In genomic region chr13:110018941-110019743, GRCm38 (mm10) we compare ENCODE assay signal across 7 mouse cellular contexts.
A peak's percentile ranks its signal among the peaks of the same experiment; 100 is the strongest.
DNase-seq lines count a peak whose midpoint lies in the region; ATAC-seq and TF ChIP-seq lines count a peak whose summit lies in the region.

No protein-coding gene starts in this region.

- peak overlapping the region; percentile 35 for H3K4me3 ChIP-seq in hindbrain, embryonic 11.5 days (ENCODE audit: low read depth, low read length)
- peak overlapping the region; percentile 34 for H3K4me3 ChIP-seq in limb, embryonic 14.5 days (replicated peaks; ENCODE audit: low read length)

- peak; percentile 48 for DNase-seq in CD4-positive helper T cell, adult 2 months (ENCODE audit: low read depth, low spot score)
- DNase-seq in ES-CJ7 (ENCODE audit: low read depth, low spot score) = peak; percentile 98
- DNase-seq in embryo, embryonic 11 days = peak; percentile 37
- DNase-seq in hindbrain, embryonic 11.5 days (ENCODE audit: low spot score) = peak; percentile 61
- DNase-seq in limb, embryonic 14.5 days (ENCODE audit: low spot score) = no peak
- peak; percentile 42 for DNase-seq in naive thymus-derived CD4-positive, alpha-beta T cell, adult 2 months (ENCODE audit: low read depth)
- no peak for DNase-seq in layer of hippocampus, postnatal 36 days

- 0 out of 2 replicates have a peak overlapping the region, but pooled peaks have one; percentile 45 for H3K27ac ChIP-seq in hindbrain, embryonic 11.5 days (ENCODE audit: low read depth, low read length)
- H3K27ac ChIP-seq in limb, embryonic 14.5 days (replicated peaks; ENCODE audit: low read depth, low read length) = no peak overlapping the region

- H3K9ac ChIP-seq in hindbrain, embryonic 11.5 days (ENCODE audit: low read depth, low read length) = peak overlapping the region; percentile 65
- H3K9ac ChIP-seq in limb, embryonic 14.5 days (ENCODE audit: low read depth, low read length, severe bottlenecking) = 0 out of 2 replicates have a peak overlapping the region, but pooled peaks have one; percentile 34

- peak; percentile 77 for ATAC-seq in hindbrain, embryonic 11.5 days (ENCODE audit: low FRiP score)
- 0 out of 2 replicates have a peak, but pooled peaks have one; percentile 19 for ATAC-seq in limb, embryonic 14.5 days (ENCODE audit: low FRiP score, low read depth)

- H3K9me3 ChIP-seq in hindbrain, embryonic 11.5 days (ENCODE audit: control insufficient read depth, low read length) = no peaks in the 10 kb centered on the region
- H3K9me3 ChIP-seq in limb, embryonic 14.5 days (ENCODE audit: control insufficient read depth, low read length) = no peaks in the 10 kb centered on the region

- H3K36me3 ChIP-seq in hindbrain, embryonic 11.5 days (ENCODE audit: control insufficient read depth, insufficient read depth, low read length) = no peaks in the 10 kb centered on the region
- no peaks in the 10 kb centered on the region for H3K36me3 ChIP-seq in limb, embryonic 14.5 days (ENCODE audit: control insufficient read depth, insufficient read depth, low read length)

- H3K27me3 ChIP-seq in hindbrain, embryonic 11.5 days (ENCODE audit: control insufficient read depth, insufficient read depth, low read length) = no peaks in the 10 kb centered on the region
- no peaks in the 10 kb centered on the region for H3K27me3 ChIP-seq in limb, embryonic 14.5 days (ENCODE audit: control insufficient read depth, insufficient read depth, low read length)

- WGBS in hindbrain, embryonic 11.5 days = under 1% methylated on average over 20 of the region's 20 CpGs
- 5% methylated on average over 19 of the region's 20 CpGs for WGBS in limb, embryonic 14.5 days

- H3K4me1 ChIP-seq in hindbrain, embryonic 11.5 days (replicated peaks; ENCODE audit: control insufficient read depth, insufficient read depth, low read length) = no peaks in the 10 kb centered on the region
- peaks cover 9% of the 10 kb centered on the region for H3K4me1 ChIP-seq in limb, embryonic 14.5 days (ENCODE audit: control insufficient read depth, insufficient read depth, low read length)

- H3K4me2 ChIP-seq in hindbrain, embryonic 11.5 days (replicated peaks; ENCODE audit: low read depth, low read length) = peak overlapping the region; percentile 86
- H3K4me2 ChIP-seq in limb, embryonic 14.5 days (replicated peaks; ENCODE audit: low read depth, low read length, severe bottlenecking) = peak overlapping the region; percentile 71

- TF ChIP-seq POLR2A in limb, embryonic 14.5 days (IDR thresholded peaks at IDR 0.05; ENCODE audit: borderline replicate concordance, extremely low read depth, insufficient read depth, insufficient read length) = no peak

Comparison
In these comparisons a context has a peak if more than half of its experiments do, and no peak if none do; other contexts are left out.
1. DNase-seq: peak in CD4-positive helper T cell, adult 2 months (single experiment), ES-CJ7 (single experiment), embryo, embryonic 11 days (single experiment), hindbrain, embryonic 11.5 days (single experiment) and naive thymus-derived CD4-positive, alpha-beta T cell, adult 2 months (single experiment); none in limb, embryonic 14.5 days (single experiment) and layer of hippocampus, postnatal 36 days (0 of 2).